Mouse (Mus musculus): ENCODE measurements around the gene Htr1f.
"Not testable (repeated sequence)": the region's sequence is repeated elsewhere in the genome, so short reads cannot be mapped to it uniquely, and the experiment has no call there.

Gene Htr1f

DNA sequence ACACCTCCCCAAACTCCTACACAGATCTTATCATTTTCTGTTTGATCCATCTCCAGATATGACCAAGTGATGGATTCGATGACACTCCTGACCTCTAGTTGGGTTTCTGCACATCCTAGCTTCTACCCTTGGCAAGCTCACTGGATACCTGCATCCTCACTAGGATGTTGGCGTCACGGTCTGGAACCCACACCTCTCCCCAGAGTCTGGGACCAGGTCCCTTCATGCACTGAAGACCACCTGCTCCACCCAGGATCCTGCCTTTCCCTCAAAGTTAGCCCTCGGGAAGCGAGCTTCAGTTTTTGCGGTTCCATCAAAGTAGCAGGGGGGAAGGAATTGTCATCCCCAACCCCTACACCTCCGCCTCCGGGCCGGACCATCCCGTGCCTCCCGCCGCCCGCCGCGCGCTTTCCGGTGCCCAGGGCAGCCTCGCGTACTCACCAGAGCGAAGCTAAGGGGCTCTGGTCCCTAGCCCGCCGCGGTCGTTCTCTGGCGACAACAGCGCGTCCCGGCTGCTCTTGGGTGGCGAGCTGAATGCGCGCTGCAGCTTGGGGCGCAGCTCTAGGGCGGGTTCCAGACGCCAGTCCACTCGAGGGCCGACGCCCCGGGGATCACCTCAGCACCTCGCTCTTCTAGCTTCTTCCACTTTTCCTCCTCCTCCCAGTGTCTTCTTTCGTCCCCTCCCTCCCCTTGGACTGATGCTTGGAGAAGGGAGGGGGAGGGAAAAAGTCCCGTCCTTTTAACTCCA, at the start of gene Htr1f:
Htr1f (minus strand) TSS at position 671 of the 748 bp plus-strand sequence.
- no peak for DNase-seq (ENCODE audit: low spot score)

DNA sequence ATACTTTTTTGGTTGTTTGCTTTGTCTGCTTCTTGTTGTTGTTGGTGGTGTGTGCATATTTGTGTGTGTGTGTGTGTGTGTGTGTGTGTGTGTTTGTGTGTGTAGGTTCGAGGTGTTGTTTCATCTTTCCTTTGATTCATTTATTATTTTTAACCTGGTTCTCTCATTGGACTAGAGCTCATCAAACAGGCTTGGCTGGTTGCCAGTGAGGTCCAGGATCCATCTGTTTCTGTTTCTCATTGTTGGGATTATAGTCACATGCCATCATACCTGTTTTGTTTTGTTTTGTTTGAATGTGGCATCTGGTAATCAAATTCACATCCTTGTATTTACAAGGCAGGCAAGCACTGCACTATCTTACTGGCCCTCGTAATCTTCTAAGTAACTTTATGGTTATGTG, 34.1 kb upstream of the Htr1f start:
- no peak for DNase-seq (ENCODE audit: low spot score)

GRCm38 (mm10) chr16:65129391-65129790, 23.7 kb upstream of the Htr1f start:
- no peak for DNase-seq (ENCODE audit: low spot score)

GRCm38 (mm10) chr16:65127846-65128245, 22.2 kb upstream of the Htr1f start:
- no peak for DNase-seq (ENCODE audit: low spot score)

DNA sequence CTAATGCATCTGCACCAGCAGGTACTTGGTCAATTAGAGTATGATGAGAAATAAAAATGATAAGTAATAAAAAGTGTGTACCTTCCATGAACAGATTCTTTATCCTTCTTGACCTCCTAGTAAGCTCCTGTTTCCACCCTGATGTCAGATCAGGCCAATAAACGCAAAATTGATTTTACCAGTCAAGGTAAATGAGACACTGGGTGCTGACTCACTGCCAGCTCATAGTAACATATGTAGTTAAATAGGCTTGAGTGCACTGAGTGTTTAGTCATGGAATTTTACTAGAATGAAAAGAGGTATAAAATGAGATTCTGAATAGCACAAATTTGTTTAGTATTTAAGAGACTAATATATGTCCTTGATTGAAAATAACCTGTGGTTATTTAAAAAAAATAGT, 6.6 kb upstream of the Htr1f start:
- no peak for DNase-seq (ENCODE audit: low spot score)

DNA sequence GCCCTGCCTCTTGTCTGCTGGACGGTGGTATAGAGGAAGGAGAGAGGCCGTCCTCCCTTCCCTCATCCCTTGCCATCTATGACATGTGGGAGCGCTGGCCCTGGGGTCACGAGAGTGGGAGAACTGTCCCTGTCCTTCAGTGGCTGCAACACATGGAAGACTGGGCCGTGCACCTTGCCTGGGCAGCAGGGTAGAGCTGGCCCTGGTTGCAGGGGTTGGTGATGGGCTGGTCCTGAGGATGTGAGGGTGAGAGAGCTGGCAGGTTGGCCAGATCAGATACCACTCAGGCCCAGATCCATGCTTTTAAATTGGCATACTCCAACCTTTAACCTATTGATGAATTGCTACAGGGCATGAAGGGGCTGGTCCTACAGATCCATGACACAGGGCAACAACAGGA, 12.1 kb downstream of the Htr1f start:
- DNase-seq (ENCODE audit: low spot score), result no peak

- no peak for DNase-seq (ENCODE audit: low spot score)
Observed at GRCm38 (mm10) chr16:65083475-65083874, 22.2 kb downstream of the Htr1f start.

GRCm38 (mm10) chr16:65069867-65070266, 35.8 kb downstream of the Htr1f start:
- no peak for DNase-seq (ENCODE audit: low spot score)

DNA sequence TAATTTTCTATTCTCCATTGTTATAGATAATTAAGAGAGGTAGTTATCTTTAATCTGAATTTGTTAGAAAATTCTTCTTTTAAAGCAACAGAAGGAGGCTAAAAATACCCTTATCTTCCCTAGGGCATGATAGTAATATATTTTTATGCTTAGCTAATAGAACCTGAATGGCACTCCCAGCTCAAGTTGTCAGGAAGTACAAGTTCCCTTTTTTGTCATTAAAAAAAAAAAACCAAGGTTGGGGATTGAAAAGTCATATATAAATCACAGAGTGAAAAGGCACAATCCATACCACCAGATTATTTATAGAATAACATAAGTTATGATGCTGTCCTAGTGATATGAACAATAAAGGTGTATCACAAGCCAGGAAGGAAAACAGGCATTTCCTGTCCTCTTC, 39.4 kb downstream of the Htr1f start:
- DNase-seq (ENCODE audit: low spot score), result no peak

DNA sequence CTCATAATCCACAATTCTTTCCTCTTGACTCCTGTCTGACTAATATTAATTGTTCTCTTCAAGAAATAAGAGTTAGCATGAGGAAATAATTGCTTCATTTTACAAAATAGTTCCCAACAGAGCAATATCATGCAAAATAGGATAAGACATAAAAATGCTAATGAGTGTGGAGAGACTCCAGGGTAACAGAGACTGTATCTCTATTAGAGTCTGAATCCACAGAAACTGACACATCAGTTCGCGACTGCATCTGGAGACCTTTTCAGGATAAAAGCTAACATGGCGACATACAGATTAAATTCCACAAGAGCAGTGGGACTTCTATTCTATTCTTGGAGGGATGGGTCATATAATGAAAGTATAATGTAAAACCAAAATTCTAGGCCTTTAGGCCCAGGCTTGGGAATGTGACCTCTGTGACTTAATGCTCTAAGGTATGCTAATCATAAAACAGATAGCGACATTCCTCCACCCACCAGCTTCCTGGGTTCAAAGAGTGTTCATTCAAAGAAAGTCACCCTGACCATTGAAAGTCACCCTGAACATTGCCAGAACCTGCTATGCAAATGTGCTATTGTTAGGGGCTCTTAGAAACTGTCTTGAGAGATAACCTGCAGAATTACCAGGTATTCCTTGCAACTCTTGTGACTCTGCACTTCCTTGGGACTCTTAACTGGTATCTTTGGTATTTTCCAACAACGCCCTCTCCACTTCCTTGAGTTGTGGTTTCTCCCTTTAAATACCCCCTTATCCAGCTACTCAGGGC, 67.8 kb downstream of the Htr1f start:
- DNase-seq (ENCODE audit: low spot score), result not testable (repeated sequence)

GRCm38 (mm10) chr16:65029675-65030074, 76.0 kb downstream of the Htr1f start:
- no peak for DNase-seq (ENCODE audit: low spot score)

- DNase-seq (ENCODE audit: low spot score), result no peak
Observed at GRCm38 (mm10) chr16:65022364-65022763, 83.3 kb downstream of the Htr1f start.

DNA sequence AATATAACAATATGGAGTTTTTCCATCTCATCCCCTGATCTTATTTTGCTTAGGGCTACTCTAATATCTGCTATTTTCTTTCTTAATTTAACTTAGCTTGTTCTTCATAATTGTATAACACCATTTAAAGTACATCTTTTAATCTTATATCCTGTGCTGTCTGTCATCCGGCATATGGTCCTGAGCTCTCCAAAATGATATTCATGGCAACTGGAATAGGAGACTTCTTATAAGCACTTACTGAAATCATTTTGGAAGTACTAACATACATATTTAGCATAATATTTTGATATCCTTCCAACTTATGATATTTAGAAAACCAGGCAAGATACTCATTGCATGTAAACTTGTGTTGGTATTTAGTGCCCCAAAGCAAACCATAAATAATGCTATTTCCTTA, 86.9 kb downstream of the Htr1f start:
- no peak for DNase-seq (ENCODE audit: low spot score)

- DNase-seq (ENCODE audit: low spot score), result no peak
Observed at GRCm38 (mm10) chr16:65018134-65018533, 87.5 kb downstream of the Htr1f start.

- no peak for DNase-seq (ENCODE audit: low spot score)
Observed at GRCm38 (mm10) chr16:65017566-65017965, 88.1 kb downstream of the Htr1f start.

DNA sequence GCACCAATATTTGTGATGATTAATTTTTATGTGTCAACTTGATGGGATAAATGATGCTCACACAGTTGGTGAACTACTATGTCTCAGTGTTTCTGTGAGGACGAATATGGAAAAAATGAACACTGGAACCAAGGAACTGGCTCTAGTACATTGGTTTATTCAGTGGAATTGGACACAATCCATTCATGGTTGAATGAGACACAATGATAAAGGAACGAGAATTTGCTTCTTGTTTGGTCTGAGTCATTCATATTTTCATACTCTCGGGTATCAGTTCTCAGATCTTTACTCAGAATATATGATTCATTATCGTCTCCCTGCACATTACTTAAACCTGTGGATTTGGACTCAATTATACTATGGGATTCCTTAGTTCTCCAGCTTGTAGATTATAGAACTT, 90.4 kb downstream of the Htr1f start:
- DNase-seq (ENCODE audit: low spot score), result no peak

DNA sequence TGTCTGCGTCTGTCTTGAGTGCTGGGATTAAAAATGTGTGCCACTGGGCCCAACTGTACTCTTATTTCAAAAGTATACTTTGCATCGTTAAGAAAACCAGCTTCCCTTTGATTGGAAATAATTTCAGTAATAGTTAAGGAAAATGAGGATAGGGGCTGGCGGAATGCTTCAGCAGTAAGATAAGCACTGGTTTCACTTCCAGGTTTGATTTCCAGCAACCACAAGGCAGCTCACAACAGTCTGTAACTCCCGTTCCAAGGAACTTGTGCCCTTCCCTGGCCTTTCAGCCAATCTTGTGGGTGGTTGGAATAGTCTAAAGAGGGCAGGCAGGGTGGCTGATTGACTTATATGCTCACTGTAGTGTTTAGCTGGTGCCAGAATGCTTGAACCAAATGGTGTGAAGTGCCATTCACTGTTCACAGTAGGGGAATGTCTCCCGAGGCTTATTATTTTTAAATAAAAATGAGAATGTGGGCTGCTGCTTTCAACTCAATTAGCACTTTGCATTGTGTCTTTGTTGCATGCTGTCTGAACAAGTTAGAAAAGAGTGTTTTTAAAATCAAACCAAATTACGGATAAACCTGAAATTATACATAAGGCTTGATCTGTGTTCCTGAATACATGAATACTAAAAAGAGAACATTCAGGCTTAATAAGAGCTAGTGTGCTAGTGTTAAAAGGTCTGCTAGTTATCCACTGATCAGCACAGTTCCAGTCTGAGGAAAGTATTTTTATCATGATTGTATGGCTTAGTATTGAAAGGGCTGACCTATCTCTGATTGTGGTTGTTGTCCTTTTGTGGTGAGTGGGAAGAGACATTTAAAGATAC, 103.4 kb downstream of the Htr1f start:
- DNase-seq (ENCODE audit: low spot score), result no peak

DNA sequence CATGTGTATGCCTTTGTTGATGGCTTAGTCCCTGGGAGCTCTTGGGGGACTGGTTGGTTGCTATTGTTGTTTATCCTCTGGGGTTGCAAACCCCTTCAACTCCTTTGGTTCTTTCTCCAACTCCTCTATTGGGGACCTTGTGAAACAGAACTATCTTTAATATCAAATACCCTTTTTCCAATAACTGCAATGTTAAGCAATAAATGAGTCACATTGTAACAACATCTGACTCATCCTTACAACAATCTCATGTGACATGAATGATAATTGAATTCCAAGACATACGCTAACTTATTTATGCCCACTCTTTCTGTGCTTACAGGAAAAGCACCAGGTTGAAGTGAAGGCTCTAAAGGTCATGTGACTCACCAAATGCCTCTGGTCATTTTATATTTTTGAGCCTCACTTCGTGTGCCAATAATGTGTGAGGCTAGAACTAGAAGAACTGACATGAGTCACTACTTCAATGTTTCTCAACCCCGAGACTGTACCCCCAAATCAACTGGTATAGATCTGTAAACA, 116.3 kb downstream of the Htr1f start:
- no peak for DNase-seq (ENCODE audit: low spot score)

GRCm38 (mm10) chr16:64987564-64987963, 118.1 kb downstream of the Htr1f start:
- no peak for DNase-seq (ENCODE audit: low spot score)

DNA sequence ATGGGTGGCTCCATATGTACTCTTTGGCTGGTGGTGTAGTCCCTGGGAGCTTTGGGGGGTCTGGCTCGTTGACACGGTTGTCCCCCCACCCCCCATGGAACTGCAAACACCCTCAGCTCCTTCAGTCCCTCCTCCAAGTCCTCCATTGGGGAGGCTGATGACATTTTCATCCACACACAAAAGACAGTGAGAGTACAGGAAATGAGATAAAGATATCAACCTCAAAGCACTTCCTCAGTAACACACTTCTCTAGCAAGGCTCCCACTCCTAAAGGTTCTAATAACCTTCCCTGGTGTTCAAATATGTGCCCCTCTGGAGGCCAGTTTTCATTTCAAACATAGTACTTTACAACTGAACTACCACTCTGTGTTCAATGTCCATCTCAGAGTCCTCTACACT, 118.6 kb downstream of the Htr1f start:
- no peak for DNase-seq (ENCODE audit: low spot score)

DNA sequence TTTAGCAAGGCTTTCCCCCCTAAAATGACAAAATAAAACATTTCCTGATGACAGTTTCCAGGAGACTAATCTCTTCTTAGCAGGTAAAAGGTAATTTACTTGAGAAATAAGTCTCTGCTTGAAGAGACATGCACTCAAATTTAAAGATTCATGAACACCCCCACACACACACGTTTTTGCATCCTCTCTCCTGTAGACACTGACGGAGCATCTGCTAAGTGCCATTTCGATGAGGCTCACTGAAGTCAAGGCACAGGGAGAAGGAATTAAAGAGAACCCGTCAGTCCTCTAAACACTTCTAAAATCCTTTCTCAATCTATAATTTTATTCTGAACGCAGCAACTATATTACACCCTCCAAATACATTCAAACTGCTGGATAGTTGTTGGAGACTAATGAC, 131.0 kb downstream of the Htr1f start:
- no peak for DNase-seq (ENCODE audit: low spot score)

GRCm38 (mm10) chr16:64973533-64974305, 131.9 kb downstream of the Htr1f start:
- DNase-seq (ENCODE audit: low spot score), result no peak
